Mouse (Mus musculus): ENCODE data around the gene Olfr487.
"Not testable (repeated sequence)": the region's sequence is repeated elsewhere in the genome, so short reads cannot be mapped to it uniquely, and the experiment has no call there.

The Olfr487 gene

GRCm38 (mm10) chr7:108214536-108214935, at the start of gene Olfr487:
Olfr487 (minus strand) TSS chr7:108214636.
- not testable (repeated sequence) for DNase-seq

- no peak for DNase-seq
Measured at GRCm38 (mm10) chr7:108258247-108258646, 43.8 kb upstream of the Olfr487 start, which contains the start of gene Olfr488. Olfr488 (minus strand) TSS chr7:108258347.

- DNase-seq: no peak
Measured at GRCm38 (mm10) chr7:108233551-108233950, 19.1 kb upstream of the Olfr487 start.

- DNase-seq: no peak
Measured at GRCm38 (mm10) chr7:108196938-108197337, 17.5 kb downstream of the Olfr487 start.

- DNase-seq: not testable (repeated sequence)
Measured at GRCm38 (mm10) chr7:108196337-108196736, 18.1 kb downstream of the Olfr487 start.

- not testable (repeated sequence) for DNase-seq
Measured at GRCm38 (mm10) chr7:108192714-108193113, 21.7 kb downstream of the Olfr487 start.

GRCm38 (mm10) chr7:108191196-108191595, 23.2 kb downstream of the Olfr487 start:
- not testable (repeated sequence) for DNase-seq

GRCm38 (mm10) chr7:108185237-108185636, 29.2 kb downstream of the Olfr487 start:
- DNase-seq: not testable (repeated sequence)

- DNase-seq: not testable (repeated sequence)
Measured at GRCm38 (mm10) chr7:108184401-108184800, 30.0 kb downstream of the Olfr487 start.

GRCm38 (mm10) chr7:108172642-108173041, 41.8 kb downstream of the Olfr487 start, which contains the start of gene Olfr486:
Olfr486 (minus strand) TSS chr7:108172742.
- not testable (repeated sequence) for DNase-seq

GRCm38 (mm10) chr7:108159771-108160170, 54.7 kb downstream of the Olfr487 start, which contains the start of gene Olfr485:
Olfr485 (minus strand) TSS chr7:108159871.
- no peak for DNase-seq
